Mouse (Mus musculus) lung, postnatal 36 days (tissue): ENCODE data around the gene Asb2.

Experiments used
- DNase-seq: peaks from one replicate; pipeline ENCODE4 v3.0.0; 2022; ENCODE audit warnings: mixed read lengths

Asb2 gene

GRCm38 (mm10) chr12:103315831-103316545 is 39.8 kb downstream of the Asb2 start:
- no peak for DNase-seq

- DNase-seq: no peak
These were observed 41.0 kb downstream of the Asb2 start for GRCm38 (mm10) chr12:103314640-103315361.

- DNase-seq: peak; percentile 52
These were observed 41.7 kb downstream of the Asb2 start for GRCm38 (mm10) chr12:103313871-103314639.

- DNase-seq: no peak
These were observed 42.5 kb downstream of the Asb2 start for GRCm38 (mm10) chr12:103313274-103313673.

GRCm38 (mm10) chr12:103311921-103312320 is 43.9 kb downstream of the Asb2 start:
- DNase-seq: peak; percentile 91

GRCm38 (mm10) chr12:103310744-103311267 is 45.0 kb downstream of the Asb2 start, which contains the start of gene Fam181a:
Gene Fam181a, plus strand, starts transcription at chr12:103310975.
- no peak for DNase-seq

GRCm38 (mm10) chr12:103306720-103307119 is 49.1 kb downstream of the Asb2 start:
- DNase-seq: peak; percentile 55

GRCm38 (mm10) chr12:103306224-103306623 is 49.6 kb downstream of the Asb2 start:
- DNase-seq: peak; percentile 47

GRCm38 (mm10) chr12:103302960-103303359 is 52.8 kb downstream of the Asb2 start:
- DNase-seq: no peak

- peak; percentile 74 for DNase-seq
These were observed 54.2 kb downstream of the Asb2 start for GRCm38 (mm10) chr12:103301645-103302044.

GRCm38 (mm10) chr12:103300493-103300892 is 55.3 kb downstream of the Asb2 start:
- no peak for DNase-seq

- DNase-seq: no peak
These were observed 59.5 kb downstream of the Asb2 start for GRCm38 (mm10) chr12:103296292-103296691.

- no peak for DNase-seq
These were observed 63.4 kb downstream of the Asb2 start for GRCm38 (mm10) chr12:103292366-103292765.

GRCm38 (mm10) chr12:103287276-103287675 is 68.5 kb downstream of the Asb2 start:
- no peak for DNase-seq

GRCm38 (mm10) chr12:103283411-103283810 is 72.4 kb downstream of the Asb2 start:
- DNase-seq: no peak

GRCm38 (mm10) chr12:103282936-103283335 is 72.9 kb downstream of the Asb2 start:
- DNase-seq: no peak

GRCm38 (mm10) chr12:103281912-103282311 is 73.9 kb downstream of the Asb2 start:
- DNase-seq: peak; percentile 82

GRCm38 (mm10) chr12:103281491-103281890 is 74.3 kb downstream of the Asb2 start:
- no peak for DNase-seq

GRCm38 (mm10) chr12:103276422-103276821 is 79.4 kb downstream of the Asb2 start:
- no peak for DNase-seq

GRCm38 (mm10) chr12:103273732-103274131 is 82.1 kb downstream of the Asb2 start:
- no peak for DNase-seq

GRCm38 (mm10) chr12:103273051-103273450 is 82.8 kb downstream of the Asb2 start:
- DNase-seq: no peak

GRCm38 (mm10) chr12:103272176-103272575 is 83.6 kb downstream of the Asb2 start:
- DNase-seq: no peak
